Comparison of ENCODE assay signal across 16 mouse cellular contexts in the genomic region with DNA sequence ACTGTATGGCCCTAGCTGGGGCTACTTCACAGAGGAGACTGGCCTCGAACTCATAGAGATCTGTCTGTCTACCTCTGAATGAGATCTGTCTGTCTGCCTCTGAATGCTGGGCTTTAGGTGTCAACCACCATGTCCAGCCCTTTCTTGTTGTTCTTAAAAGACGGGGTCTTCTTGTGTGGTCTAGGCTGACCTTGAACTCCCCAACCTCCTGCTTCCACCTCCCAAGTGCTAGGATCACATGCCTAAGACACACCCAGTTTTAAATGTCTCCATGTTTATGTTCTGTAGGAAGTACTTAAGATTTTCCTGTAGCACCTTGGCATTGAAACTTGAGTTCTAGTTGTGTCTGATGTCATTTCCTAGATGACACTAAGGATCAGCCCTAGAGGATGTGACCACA. TPM values are rescaled to one million over a fixed set of nuclear protein-coding genes. Genes with fewer than 3 reads are reported as not detected.
DNase-seq lines count a peak whose midpoint lies in the region; ATAC-seq and TF ChIP-seq lines count a peak whose summit lies in the region.
"Had no signal": no experiment of that assay in that cellular context is flagged by ENCODE, and none has a peak within 500 bp of the region (broad histone marks: within the 10 kb centered on the region; RNA-seq: fewer than 3 reads in every experiment).

No protein-coding gene starts in this region.

- peaks cover 67% of the 10 kb centered on the region for H3K4me1 ChIP-seq in E14TG2a.4 (replicated peaks; ENCODE audit: low read depth, low read length)
- peaks cover 24% of the 10 kb centered on the region for H3K4me1 ChIP-seq in embryonic facial prominence, embryonic 15.5 days
- H3K4me1 ChIP-seq in hindbrain, embryonic 12.5 days: peaks cover 49% of the 10 kb centered on the region
- H3K4me1 ChIP-seq in midbrain, embryonic 15.5 days: peaks cover 60% of the 10 kb centered on the region

- H3K4me3 ChIP-seq in E14TG2a.4 (replicated peaks; ENCODE audit: low read length): peak overlapping the region; percentile 54; the same call in 1 of the 2 replicates
- H3K4me3 ChIP-seq in embryonic facial prominence, embryonic 15.5 days (replicated peaks): no peak overlapping the region
- no peak overlapping the region for H3K4me3 ChIP-seq in hindbrain, embryonic 12.5 days
- no peak overlapping the region for H3K4me3 ChIP-seq in midbrain, embryonic 15.5 days
- H3K4me3 ChIP-seq: liver, embryonic 13.5 days had no signal

- H3K27me3 ChIP-seq in E14TG2a.4 (ENCODE audit: insufficient read depth, low read length): peaks cover 11% of the 10 kb centered on the region
- H3K27me3 ChIP-seq in embryonic facial prominence, embryonic 15.5 days: peaks cover 11% of the 10 kb centered on the region; the same call in 1 of the 2 replicates
- H3K27me3 ChIP-seq in hindbrain, embryonic 12.5 days: peaks cover 3% of the 10 kb centered on the region; the same call in 1 of the 2 replicates
- no peaks in the 10 kb centered on the region for H3K27me3 ChIP-seq in midbrain, embryonic 15.5 days (replicated peaks)

- H3K27ac ChIP-seq in embryonic facial prominence, embryonic 15.5 days (replicated peaks): peak overlapping the region; percentile 71; the same call in 1 of the 2 replicates
- H3K27ac ChIP-seq in hindbrain, embryonic 12.5 days: peak overlapping the region; percentile 91
- H3K27ac ChIP-seq in midbrain, embryonic 15.5 days: peak overlapping the region; percentile 90
- H3K27ac ChIP-seq: liver, embryonic 13.5 days had no signal

- H3K4me2 ChIP-seq in embryonic facial prominence, embryonic 15.5 days (replicated peaks): no peak overlapping the region
- peak overlapping the region; percentile 0; the same call in 1 of the 2 replicates for H3K4me2 ChIP-seq in hindbrain, embryonic 12.5 days (replicated peaks)
- H3K4me2 ChIP-seq in midbrain, embryonic 15.5 days: peak overlapping the region; percentile 40; the same call in 1 of the 2 replicates
- H3K4me2 ChIP-seq: liver, embryonic 13.5 days had no signal

- 80% methylated on average over 2 of the region's 2 CpGs for WGBS in embryonic facial prominence, embryonic 15.5 days
- 58% methylated on average over 2 of the region's 2 CpGs for WGBS in hindbrain, embryonic 12.5 days
- WGBS in midbrain, embryonic 15.5 days: 63% methylated on average over 2 of the region's 2 CpGs

- ATAC-seq in embryonic facial prominence, embryonic 15.5 days (ENCODE audit: insufficient number of reproducible peaks, low FRiP score, low TSS enrichment, low read depth): no peak
- ATAC-seq in hindbrain, embryonic 12.5 days (ENCODE audit: low FRiP score): no peak
- no peak for ATAC-seq in midbrain, embryonic 15.5 days (replicated peaks)
- ATAC-seq: intestine, embryonic 16.5 days had no signal

- peaks cover 7% of the 10 kb centered on the region for H3K36me3 ChIP-seq in E14TG2a.4 (ENCODE audit: insufficient read depth, low read length)
- no peaks in the 10 kb centered on the region for H3K36me3 ChIP-seq in embryonic facial prominence, embryonic 15.5 days
- no peaks in the 10 kb centered on the region for H3K36me3 ChIP-seq in hindbrain, embryonic 12.5 days
- H3K36me3 ChIP-seq in midbrain, embryonic 15.5 days (replicated peaks): no peaks in the 10 kb centered on the region
- H3K36me3 ChIP-seq: liver, embryonic 13.5 days had no signal

- peaks cover 6% of the 10 kb centered on the region; the same call in 1 of the 2 replicates for H3K9me3 ChIP-seq in E14TG2a.4 (ENCODE audit: low read length)
- no peaks in the 10 kb centered on the region for H3K9me3 ChIP-seq in embryonic facial prominence, embryonic 15.5 days (replicated peaks)
- H3K9me3 ChIP-seq in hindbrain, embryonic 12.5 days (replicated peaks): no peaks in the 10 kb centered on the region
- no peaks in the 10 kb centered on the region for H3K9me3 ChIP-seq in midbrain, embryonic 15.5 days
- H3K9me3 ChIP-seq: liver, embryonic 13.5 days had no signal

- H3K9ac ChIP-seq in embryonic facial prominence, embryonic 15.5 days: no peak overlapping the region
- no peak overlapping the region for H3K9ac ChIP-seq in hindbrain, embryonic 12.5 days
- H3K9ac ChIP-seq in midbrain, embryonic 15.5 days: no peak overlapping the region
- H3K9ac ChIP-seq: liver, embryonic 13.5 days had no signal

- no peak for TF ChIP-seq CTCF in E14TG2a.4 (conservative IDR thresholded peaks at IDR 0.05; ENCODE audit: low read length)

- DNase-seq in spleen, postnatal 36 days (ENCODE audit: low spot score in 2 of 2): no peak
- no peak for DNase-seq in kidney, adult 11 months
- DNase-seq in adrenal gland, postnatal 4 days (ENCODE audit: low spot score in 2 of 2): no peak
- no peak for DNase-seq in right cerebral cortex, adult 18-20 months
- DNase-seq: B cell, adult 2 months; cerebellum, adult 8-10 months; heart, adult 18-20 months; kidney, postnatal 25 days; liver, embryonic 13.5 days; lung, postnatal 14 days; retina, postnatal 1 day had no signal

RNA-seq across cellular contexts. Expression of a gene that starts 5.3 kb away (rescaled TPM):
- 13.0 and 14.7 TPM in 2 replicates for polyA plus RNA-seq in embryonic facial prominence, embryonic 15.5 days (2015; fragmentation: Nextera tagmentation; extraction: Ambion mirVana)
- 27.3 and 27.7 TPM in 2 replicates for polyA plus RNA-seq in hindbrain, embryonic 12.5 days (2016; fragmentation: Nextera tagmentation; extraction: Ambion mirVana)
- 175 and 191 TPM in 2 replicates for polyA plus RNA-seq in midbrain, embryonic 15.5 days (2015; fragmentation: Nextera tagmentation; extraction: Ambion mirVana)
- total RNA-seq in adrenal gland, postnatal 4 days (2021): 10 to 100 TPM; 38.5 to 41.4 TPM

RNA-seq across cellular contexts. Expression of a gene that starts 56.1 kb away (rescaled TPM):
- 24.1 and 24.9 TPM in 2 replicates for polyA plus RNA-seq in embryonic facial prominence, embryonic 15.5 days (2015; fragmentation: Nextera tagmentation; extraction: Ambion mirVana)
- 31.5 and 32.2 TPM in 2 replicates for polyA plus RNA-seq in hindbrain, embryonic 12.5 days (2016; fragmentation: Nextera tagmentation; extraction: Ambion mirVana)
- polyA plus RNA-seq in midbrain, embryonic 15.5 days (2015; fragmentation: Nextera tagmentation; extraction: Ambion mirVana): 44.8 and 48.4 TPM in 2 replicates
- total RNA-seq in adrenal gland, postnatal 4 days (2021): 10 to 100 TPM; 11.1 to 12.5 TPM
